Mouse (Mus musculus): ENCODE measurements around the gene Cgas.

- TF ChIP-seq CTCF (IDR thresholded peaks at IDR 0.05; ENCODE audit: borderline replicate concordance, insufficient read depth, low read length) (no peak), POLR2A (IDR thresholded peaks at IDR 0.05; ENCODE audit: low read depth, low read length) (peak; percentile 46; the same call in 1 of the 2 replicates)
Measured at GRCm38 (mm10) chr9:78482386-78482785, 39.3 kb upstream of the Cgas start.

Data from embryonic fibroblast, embryonic 13.5 days (primary cell).